Mouse (Mus musculus) midbrain, postnatal 0 days (tissue): ENCODE data around the gene Pten. TPM values are rescaled to one million over a fixed set of nuclear protein-coding genes. Genes with fewer than 3 reads are reported as not detected.

Source experiments
- ATAC-seq: fragments of 200-750 bp; cut with Nextera tagmentation; 2 replicates; pipeline ENCODE4 v1.8.0; 2017; ENCODE audit warnings: moderate number of reproducible peaks, mild to moderate bottlenecking, moderate TSS enrichment, moderate library complexity; ENCODE audit not compliant: low FRiP score
- DNase-seq: peaks from one replicate; pipeline ENCODE4 v3.0.0-alpha.2; 2015; ENCODE audit warnings: low spot score
- H3K27ac ChIP-seq: fragments of 300-500 bp; sonication (generic); 2 replicates; pipeline ENCODE4 v1.5.1; 2014; ENCODE audit warnings: low read depth, mild to moderate bottlenecking, low read length, mixed read lengths
- H3K27me3 ChIP-seq: fragments of 300-500 bp; sonication (generic); 2 replicates; pipeline ENCODE4 v1.6.1; 2014; ENCODE audit warnings: low read length, control low read depth, mixed read lengths; ENCODE audit not compliant: insufficient read depth
- H3K36me3 ChIP-seq: fragments of 300-500 bp; sonication (generic); 2 replicates; pipeline ENCODE4 v1.6.1; 2014; ENCODE audit warnings: low read length, control low read depth, mixed read lengths; ENCODE audit not compliant: insufficient read depth
- H3K4me1 ChIP-seq: fragments of 300-500 bp; sonication (generic); 2 replicates; pipeline ENCODE4 v1.6.1; 2014; ENCODE audit warnings: mild to moderate bottlenecking, control low read depth, antibody characterized with exemption, low read length, mixed read lengths; ENCODE audit not compliant: insufficient read depth
- H3K4me2 ChIP-seq: fragments of 300-500 bp; sonication (generic); 2 replicates; pipeline ENCODE4 v1.6.1; 2014; ENCODE audit warnings: low read depth, mild to moderate bottlenecking, low read length, mixed read lengths; ENCODE audit not compliant: poor library complexity, severe bottlenecking
- H3K4me3 ChIP-seq: fragments of 300-500 bp; sonication (generic); 2 replicates; pipeline ENCODE4 v1.5.1; 2014; ENCODE audit warnings: low read depth, mild to moderate bottlenecking, low read length, moderate library complexity
- H3K9ac ChIP-seq: fragments of 300-500 bp; sonication (generic); replicated peaks from 2 replicates; pipeline ENCODE4 v1.6.1; 2014; ENCODE audit warnings: mild to moderate bottlenecking, low read length, moderate library complexity, mixed read lengths; ENCODE audit not compliant: poor library complexity, severe bottlenecking
- H3K9me3 ChIP-seq: fragments of 300-500 bp; sonication (generic); 2 replicates; pipeline ENCODE4 v1.6.1; 2016; ENCODE audit warnings: low read length, control low read depth
- CTCF ChIP-seq: IDR thresholded peaks from 2 replicates; pipeline ENCODE4 v1.5.1; 2016; ENCODE audit warnings: antibody characterized with exemption, mild to moderate bottlenecking
- WGBS: fragments of 180-500 bp; shearing (Covaris S2); extraction: QIAGEN DNeasy Blood & Tissue Kit; methylation state at CpG from one replicate; pipeline ENCODE4 v1.1.7; 2014; 5-methylcytosine and 5-hydroxymethylcytosine counted together
- polyA plus RNA-seq: library from polyadenylated mRNA; unstranded; fragments of >200 nt; fragmentation: Nextera tagmentation; extraction: Ambion mirVana; gene quantifications from 2 replicates; pipeline ENCODE4 v1.2.1, GENCODE M21; 2015
- total RNA-seq: library from RNA; depleted of rRNA; stranded (reverse); fragments of >200 nt; gene quantifications from 2 replicates; pipeline ENCODE4 v1.2.3, GENCODE M21; 2014

Pten gene
- total and polyA plus RNA-seq, 2 experiments from 2014 or later: 14.0 to 117 TPM

DNA sequence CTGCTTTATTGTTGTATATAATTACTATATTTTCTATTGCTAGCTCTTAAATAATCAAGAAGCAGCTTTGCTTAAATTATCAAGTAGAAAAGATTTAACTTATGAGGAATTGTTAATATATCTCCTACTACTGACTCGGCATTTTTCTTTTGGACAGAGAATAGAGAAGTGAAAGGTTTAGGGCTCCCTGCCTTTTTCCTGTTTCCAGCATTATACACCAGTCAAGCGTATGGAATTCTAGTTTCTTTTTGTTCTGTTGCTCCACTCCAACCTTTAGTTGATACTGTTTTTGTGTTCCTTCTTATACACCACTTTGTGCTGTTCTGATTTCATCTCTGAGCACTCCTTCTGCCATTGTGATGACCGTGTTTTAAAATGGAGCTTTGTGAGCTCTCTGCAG, 32.2 kb downstream of the Pten start:
- H3K4me3 ChIP-seq: no peak overlapping the region
- H3K9me3 ChIP-seq: no peaks in the 10 kb centered on the region
- WGBS: 35% methylated on average over 3 of the region's 3 CpGs
- ATAC-seq (no peak), DNase-seq (no peak)
- no peak for TF ChIP-seq CTCF
- peaks cover 5% of the 10 kb centered on the region; the same call in 1 of the 2 replicates for H3K4me1 ChIP-seq
- no peaks in the 10 kb centered on the region for H3K27me3 ChIP-seq
- H3K27ac ChIP-seq: no peak overlapping the region
- H3K4me2 ChIP-seq: no peak overlapping the region
- H3K36me3 ChIP-seq: no peaks in the 10 kb centered on the region
- H3K9ac ChIP-seq: no peak overlapping the region

GRCm38 (mm10) chr19:32792610-32793009, 35.3 kb downstream of the Pten start:
- WGBS: 19% methylated on average over 6 of the region's 6 CpGs
- TF ChIP-seq CTCF: no peak
- Histone ChIP-seq H3K27ac (no peak overlapping the region), H3K4me3 (no peak overlapping the region), H3K4me1 (peaks cover 5% of the 10 kb centered on the region; the same call in 1 of the 2 replicates), H3K36me3 (no peaks in the 10 kb centered on the region), H3K9ac (no peak overlapping the region), H3K4me2 (no peak overlapping the region), H3K9me3 (no peaks in the 10 kb centered on the region), H3K27me3 (no peaks in the 10 kb centered on the region)
- DNase-seq (peak; percentile 83), ATAC-seq (no peak)

GRCm38 (mm10) chr19:32793901-32794300, 36.6 kb downstream of the Pten start:
- H3K4me2 ChIP-seq: no peak overlapping the region
- no peaks in the 10 kb centered on the region for H3K4me1 ChIP-seq
- no peak for ATAC-seq
- no peak overlapping the region for H3K27ac ChIP-seq
- no peaks in the 10 kb centered on the region for H3K36me3 ChIP-seq
- H3K4me3 ChIP-seq: no peak overlapping the region
- no peak overlapping the region for H3K9ac ChIP-seq
- DNase-seq: no peak
- H3K27me3 ChIP-seq: no peaks in the 10 kb centered on the region
- TF ChIP-seq CTCF: no peak
- H3K9me3 ChIP-seq: no peaks in the 10 kb centered on the region

GRCm38 (mm10) chr19:32800557-32800956, 43.3 kb downstream of the Pten start:
- Histone ChIP-seq H3K27me3 (no peaks in the 10 kb centered on the region), H3K4me2 (no peak overlapping the region), H3K9me3 (no peaks in the 10 kb centered on the region), H3K36me3 (no peaks in the 10 kb centered on the region; the same call in 1 of the 2 replicates), H3K4me3 (no peak overlapping the region), H3K9ac (no peak overlapping the region), H3K4me1 (no peaks in the 10 kb centered on the region), H3K27ac (no peak overlapping the region)
- no peak for DNase-seq
- TF ChIP-seq CTCF: no peak
- ATAC-seq: no peak
- WGBS: 91% methylated on average over 2 of the region's 2 CpGs

- no peak overlapping the region for H3K4me2 ChIP-seq
- DNase-seq: no peak
- no peaks in the 10 kb centered on the region for H3K27me3 ChIP-seq
- H3K4me1 ChIP-seq: no peaks in the 10 kb centered on the region
- WGBS: 86% methylated on average over 4 of the region's 4 CpGs
- no peak overlapping the region for H3K27ac ChIP-seq
- H3K9ac ChIP-seq: no peak overlapping the region
- ATAC-seq: no peak
- H3K4me3 ChIP-seq: no peak overlapping the region
- H3K36me3 ChIP-seq: no peaks in the 10 kb centered on the region; the same call in 1 of the 2 replicates
- no peaks in the 10 kb centered on the region for H3K9me3 ChIP-seq
- TF ChIP-seq CTCF: no peak
These were observed 47.4 kb downstream of the Pten start for GRCm38 (mm10) chr19:32804703-32805102.

DNA sequence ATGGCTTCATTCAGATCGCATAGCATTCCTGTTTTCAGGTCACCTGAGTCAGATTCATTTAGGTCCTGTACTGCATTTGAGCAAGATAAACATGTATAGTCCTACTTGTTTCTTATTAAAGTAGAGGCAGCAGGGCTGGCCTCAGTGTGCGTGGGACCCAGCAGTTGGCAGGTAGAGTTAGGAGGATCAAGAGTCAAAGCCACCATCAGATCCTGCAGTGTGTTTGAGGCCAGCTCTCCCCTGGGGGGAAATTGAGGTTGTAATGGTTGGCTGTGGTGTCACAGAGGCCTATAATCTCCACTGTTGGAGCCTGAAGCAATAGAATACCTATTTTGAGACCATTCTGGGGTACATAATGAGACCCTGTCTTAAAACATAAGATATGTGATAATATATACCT, 50.3 kb downstream of the Pten start:
- Histone ChIP-seq H3K4me3 (no peak overlapping the region), H3K27me3 (no peaks in the 10 kb centered on the region), H3K36me3 (no peaks in the 10 kb centered on the region), H3K9me3 (no peaks in the 10 kb centered on the region), H3K9ac (no peak overlapping the region), H3K27ac (no peak overlapping the region), H3K4me1 (no peaks in the 10 kb centered on the region), H3K4me2 (no peak overlapping the region)
- DNase-seq (no peak), ATAC-seq (no peak)
- TF ChIP-seq CTCF: no peak
- WGBS: 90% methylated on average over 2 of the region's 2 CpGs
